ENCODE assay signal across 8 mouse cellular contexts in genomic region chr1:74460273-74460672, GRCm38 (mm10). TPM values are rescaled to one million over a fixed set of nuclear protein-coding genes. Genes with fewer than 3 reads are reported as not detected.
DNase-seq lines count a peak whose midpoint lies in the region; TF ChIP-seq lines count a peak whose summit lies in the region.
"Had no signal": no experiment of that assay in that cellular context is flagged by ENCODE, and none has a peak within 500 bp of the region (broad histone marks: within the 10 kb centered on the region; RNA-seq: fewer than 3 reads in every experiment).

No protein-coding gene starts in this region.

- WGBS in lung, adult 2 months: 66% methylated on average over 2 of the region's 2 CpGs

- TF ChIP-seq CTCF in lung, adult 2 months (IDR thresholded peaks at IDR 0.05; ENCODE audit: insufficient read depth, low read length): no peak

- H3K4me3 ChIP-seq in lung, adult 2 months (replicated peaks; ENCODE audit: extremely low read depth, low read depth, low read length): no peak overlapping the region
- H3K4me3 ChIP-seq: liver, embryonic 15.5 days had no signal

- TF ChIP-seq POLR2A in lung, adult 2 months (IDR thresholded peaks at IDR 0.05; ENCODE audit: borderline replicate concordance, extremely low read depth, low read depth, low read length): no peak

- peak; percentile 31 for DNase-seq in ovary, postnatal 36 days (ENCODE audit: low spot score)
- DNase-seq in ovary, postnatal 10 days (ENCODE audit: low spot score): no peak
- peak; percentile 58 for DNase-seq in R1 (ENCODE audit: low read depth, low spot score)
- peak; percentile 10 for DNase-seq in cerebellum, adult 9-11 months
- DNase-seq in heart, postnatal 36 days: peak; percentile 13 to 41
- DNase-seq in lung, adult 2 months: peak; percentile 27
- DNase-seq in yolk sac, embryonic 10.5 days (ENCODE audit: low spot score): no peak

- no peaks in the 10 kb centered on the region for H3K4me1 ChIP-seq in lung, adult 2 months (ENCODE audit: control insufficient read depth, insufficient read depth, low read length)
- H3K4me1 ChIP-seq: liver, embryonic 15.5 days had no signal

- intact Hi-C loops in heart, postnatal 36 days (cut with DNase I): loop anchor here (1.0 kb wide), 1 partner anchor 299 kb away; no protein-coding TSS in a partner anchor

RNA-seq across cellular contexts. Expression of gene Cnot9, which starts 45.6 kb away (rescaled TPM):
- total RNA-seq in heart, postnatal 36 days (2021): 10 to 100 TPM; 12.1 to 12.6 TPM
- polyA plus RNA-seq in lung, adult 2 months (2012; rRNA removed): 10.4 and 14.3 TPM in 2 replicates

RNA-seq across cellular contexts. Expression of gene Vil1, which starts 51.1 kb away (rescaled TPM):
- 1 to 10 TPM in 1 of 2 experiments, under 1 TPM in 1; 0.86 to 1.3 TPM for total RNA-seq in heart, postnatal 36 days (2021)
- polyA plus RNA-seq in lung, adult 2 months (2012; rRNA removed): 0.31 and 1.1 TPM in 2 replicates

Comparison
In these comparisons a context has a peak if more than half of its experiments do, and no peak if none do; other contexts are left out.
1. DNase-seq: peak in ovary, postnatal 36 days (single experiment), R1 (single experiment), cerebellum, adult 9-11 months (single experiment), heart, postnatal 36 days (2 of 2) and lung, adult 2 months (single experiment); none in ovary, postnatal 10 days (single experiment) and yolk sac, embryonic 10.5 days (single experiment).